Mouse (Mus musculus) testis, postnatal 14 days (tissue): ENCODE data around the gene Foxo3.

Experiments
- DNase-seq: peaks from one replicate; pipeline ENCODE4 v3.0.0; 2021; ENCODE audit warnings: low spot score

Gene Foxo3

GRCm38 (mm10) chr10:42276507-42277345 lies at the start of gene Foxo3:
Foxo3 (minus strand) TSS chr10:42276755.
- DNase-seq: peak; percentile 88

- no peak for DNase-seq
These were observed 48.8 kb upstream of the Foxo3 start for GRCm38 (mm10) chr10:42325305-42325704.

DNA sequence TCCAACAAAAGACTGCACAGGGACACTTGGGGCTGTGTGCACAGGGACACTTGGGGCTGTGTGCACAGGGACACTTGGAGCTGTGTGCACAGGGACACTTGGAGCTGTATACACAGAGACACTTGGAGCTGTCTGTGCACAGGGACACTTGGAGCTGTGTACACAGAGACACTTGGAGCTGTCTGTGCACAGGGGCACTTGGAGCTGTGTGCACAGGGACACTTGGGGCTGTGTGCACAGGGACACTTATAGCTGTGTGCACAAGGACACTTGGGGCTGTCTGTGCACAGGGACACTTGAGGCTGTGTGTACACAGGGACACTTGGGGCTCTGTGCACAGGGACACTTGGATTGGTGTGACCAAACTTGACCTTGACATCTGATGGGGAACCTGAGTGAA lies 47.4 kb upstream of the Foxo3 start:
- no peak for DNase-seq

DNA sequence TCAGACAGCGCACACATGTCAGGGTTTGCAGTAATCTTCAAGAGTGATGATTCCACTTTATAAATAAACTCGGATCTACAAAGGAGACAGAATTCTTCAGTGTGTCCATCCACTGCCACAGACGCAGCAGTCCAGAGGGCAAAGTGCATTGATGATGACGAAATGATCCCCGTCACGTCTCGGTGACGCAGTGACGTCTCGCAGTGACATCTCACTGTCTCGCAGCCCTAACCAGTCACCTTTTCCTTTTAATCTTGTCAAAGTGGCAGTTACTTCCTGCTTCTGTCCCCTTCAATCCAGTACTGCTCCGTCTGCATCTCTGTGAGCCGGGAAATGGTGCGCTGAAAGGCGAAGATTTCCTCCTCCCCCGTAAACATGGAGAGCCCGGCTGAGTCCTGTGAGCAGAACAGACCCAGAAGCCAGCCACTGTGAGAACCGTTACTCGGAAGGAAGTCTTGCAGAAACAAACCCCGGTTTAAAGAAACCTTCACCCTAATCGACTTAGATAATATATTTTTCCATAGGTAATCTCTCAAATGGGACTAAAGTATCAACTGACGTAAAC lies 36.7 kb upstream of the Foxo3 start:
- DNase-seq: no peak

- DNase-seq: peak; percentile 25
These were observed 36.0 kb upstream of the Foxo3 start for GRCm38 (mm10) chr10:42312557-42312956.

DNA sequence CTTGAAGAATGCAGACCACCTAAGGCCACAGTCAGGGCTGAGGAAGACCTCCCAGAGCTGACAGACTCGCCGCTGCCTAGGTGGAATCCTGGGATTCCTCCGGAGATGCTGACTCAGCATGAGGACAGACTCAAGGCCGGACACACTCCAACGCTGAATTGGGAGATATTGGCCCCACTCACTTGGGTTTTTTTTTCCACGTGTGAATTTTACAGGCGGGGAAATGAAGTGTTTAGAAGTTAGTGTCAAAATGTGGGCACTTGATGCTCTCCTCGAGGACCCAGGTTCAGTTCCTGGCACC lies 32.1 kb upstream of the Foxo3 start:
- DNase-seq: peak; percentile 16

DNA sequence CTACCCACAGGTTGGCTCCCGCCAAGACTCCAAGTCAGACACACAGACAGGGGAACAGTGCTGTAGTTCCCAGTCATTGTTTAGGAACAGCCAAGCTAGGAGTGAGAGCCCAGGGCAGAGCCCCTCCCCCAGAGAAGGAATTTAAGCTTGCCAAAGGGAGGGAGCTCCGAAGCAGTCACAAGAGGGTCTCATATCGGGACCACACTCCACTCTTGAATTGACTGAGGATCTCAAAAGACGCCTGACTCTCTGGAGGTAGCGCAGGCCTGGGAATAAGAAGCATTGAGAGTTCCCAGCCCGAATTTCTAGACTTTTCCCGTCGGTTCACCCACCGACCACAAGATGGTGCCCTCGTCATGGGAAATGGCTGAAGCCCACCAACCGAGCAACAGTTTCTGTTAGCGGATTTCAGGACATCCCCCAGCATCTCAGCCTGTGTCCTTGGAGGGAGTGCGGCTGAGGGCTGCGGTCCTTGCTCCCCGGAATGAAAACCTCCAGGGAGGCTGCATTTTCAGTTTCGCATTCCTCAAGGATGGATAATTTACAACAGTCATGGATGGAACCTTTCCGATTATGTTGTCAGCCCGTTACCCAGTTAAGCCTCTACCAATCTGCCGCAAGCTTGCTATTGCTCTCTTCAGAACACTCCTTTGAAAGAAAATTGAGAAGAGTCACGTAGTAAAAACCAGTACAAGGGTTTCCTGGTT lies 31.6 kb upstream of the Foxo3 start:
- DNase-seq: peak; percentile 60

DNA sequence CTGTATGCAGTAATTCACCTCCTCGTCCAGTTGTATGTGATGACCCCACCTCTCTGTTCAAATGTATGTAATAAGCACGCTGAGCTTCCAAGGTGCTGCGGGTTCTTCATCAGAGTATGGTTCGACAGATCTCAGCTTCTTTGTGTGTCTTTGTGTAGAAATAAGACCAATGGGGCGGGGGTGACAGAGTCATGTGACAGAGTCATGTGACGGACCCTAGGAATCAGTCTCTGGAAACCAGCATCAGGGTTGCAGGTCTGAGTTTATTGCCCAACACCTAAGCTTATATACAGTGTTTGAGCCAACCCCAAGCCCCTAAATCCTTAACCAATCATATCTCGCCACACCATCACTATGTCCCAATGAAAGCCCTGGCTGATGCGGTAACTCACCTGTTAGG lies 29.9 kb upstream of the Foxo3 start:
- no peak for DNase-seq

DNA sequence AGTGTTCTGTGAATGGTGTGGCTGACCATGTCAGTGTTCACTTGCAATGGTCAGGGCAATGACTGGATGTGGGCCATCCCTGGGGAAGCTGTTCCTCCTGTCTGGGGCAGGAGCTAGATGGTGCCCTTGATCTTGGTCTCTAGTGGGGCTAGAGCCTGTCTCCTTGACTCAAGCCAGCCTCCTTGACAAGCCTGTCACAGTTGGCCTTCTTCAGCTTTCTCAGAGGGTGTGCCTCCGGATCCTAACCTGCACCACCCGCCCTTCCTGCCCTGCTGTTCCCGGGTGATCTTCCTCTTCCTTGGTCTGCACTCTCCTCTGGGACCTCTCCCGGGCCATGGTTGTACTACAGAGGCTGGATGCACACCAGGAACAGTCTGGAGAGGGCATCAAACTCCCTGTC lies 24.2 kb upstream of the Foxo3 start:
- DNase-seq: no peak

GRCm38 (mm10) chr10:42299967-42300366 lies 23.4 kb upstream of the Foxo3 start:
- DNase-seq: no peak

GRCm38 (mm10) chr10:42299426-42299825 lies 22.9 kb upstream of the Foxo3 start:
- DNase-seq: no peak

DNA sequence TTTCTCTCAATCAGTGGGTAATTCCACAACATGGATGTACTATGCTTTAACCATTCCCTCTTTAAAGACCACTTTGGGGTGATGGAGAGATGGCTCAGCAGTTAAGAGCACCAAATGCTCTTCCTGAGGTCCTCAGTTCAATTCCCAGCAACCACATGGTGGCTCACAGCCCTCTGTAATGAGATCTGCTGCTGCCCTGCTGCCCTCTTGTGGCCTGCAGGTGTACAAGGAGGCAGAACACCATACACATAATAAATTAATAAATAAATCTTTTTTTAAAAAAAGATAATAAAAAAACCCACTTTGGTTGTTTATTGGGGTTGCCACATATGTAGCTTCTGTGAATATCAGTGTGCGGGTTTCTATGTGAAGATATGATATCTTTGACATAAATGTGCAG lies 21.4 kb upstream of the Foxo3 start:
- DNase-seq: no peak

- DNase-seq: no peak
These were observed 20.6 kb upstream of the Foxo3 start for GRCm38 (mm10) chr10:42297109-42297508.

DNA sequence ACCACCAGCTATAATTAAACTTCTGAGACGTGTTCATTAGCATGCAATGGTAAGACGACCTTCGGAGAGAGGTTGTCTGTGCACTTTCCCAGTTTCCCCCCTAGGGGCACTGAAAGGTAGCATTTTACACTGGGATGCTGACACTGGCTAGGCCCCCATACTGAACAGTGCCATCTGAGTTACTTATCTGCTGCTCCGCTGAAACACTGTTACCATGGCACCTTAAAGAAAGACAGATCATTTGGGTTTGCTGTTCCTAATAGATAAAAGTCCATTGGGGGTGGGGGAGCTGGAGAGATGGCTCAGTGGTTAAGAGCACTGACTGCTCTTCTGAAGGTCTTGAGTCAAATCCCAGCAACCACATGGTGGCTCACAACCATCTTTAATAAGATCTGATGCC lies 20.0 kb upstream of the Foxo3 start:
- DNase-seq: no peak

DNA sequence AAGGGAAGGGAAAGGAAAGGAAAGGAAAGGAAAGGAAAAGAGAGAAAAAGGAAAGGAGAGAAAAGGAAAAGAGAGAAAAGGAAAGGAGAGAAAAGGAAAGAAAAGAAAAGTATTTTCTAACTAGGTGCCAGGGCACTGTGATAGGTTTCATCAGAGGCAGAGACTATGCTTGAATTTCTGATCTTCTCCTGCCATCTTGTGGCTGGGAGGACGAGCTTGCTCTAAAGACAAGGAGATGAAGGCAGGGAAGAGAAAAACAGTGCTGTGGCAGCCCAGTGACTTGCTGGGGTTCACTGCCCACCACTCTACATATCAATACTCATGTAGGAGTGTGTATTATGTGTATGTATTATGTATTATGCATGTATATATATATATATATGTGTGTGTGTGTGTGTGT lies 18.5 kb upstream of the Foxo3 start:
- DNase-seq: no peak

DNA sequence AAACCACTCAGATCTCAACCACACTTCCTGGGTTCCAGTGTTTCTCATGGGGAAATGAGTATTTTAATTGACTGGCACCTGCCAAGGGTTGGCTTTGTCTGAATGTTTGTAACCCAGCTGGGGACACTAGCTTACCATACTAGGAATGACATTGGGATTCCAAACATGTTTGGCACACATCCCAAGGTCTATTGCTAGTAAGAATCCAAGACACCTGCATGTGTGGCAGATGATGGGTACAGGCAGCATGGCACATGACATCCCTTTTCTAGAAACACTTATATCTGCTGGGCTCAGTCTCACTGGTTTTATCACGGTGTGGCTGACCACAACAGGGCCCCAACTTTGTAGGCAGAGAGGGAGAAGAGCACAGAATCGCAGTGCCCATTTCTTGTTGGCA lies 17.8 kb upstream of the Foxo3 start:
- no peak for DNase-seq

- no peak for DNase-seq
These were observed 17.3 kb upstream of the Foxo3 start for GRCm38 (mm10) chr10:42293877-42294276.

- no peak for DNase-seq
These were observed 14.8 kb upstream of the Foxo3 start for GRCm38 (mm10) chr10:42291360-42291759.

DNA sequence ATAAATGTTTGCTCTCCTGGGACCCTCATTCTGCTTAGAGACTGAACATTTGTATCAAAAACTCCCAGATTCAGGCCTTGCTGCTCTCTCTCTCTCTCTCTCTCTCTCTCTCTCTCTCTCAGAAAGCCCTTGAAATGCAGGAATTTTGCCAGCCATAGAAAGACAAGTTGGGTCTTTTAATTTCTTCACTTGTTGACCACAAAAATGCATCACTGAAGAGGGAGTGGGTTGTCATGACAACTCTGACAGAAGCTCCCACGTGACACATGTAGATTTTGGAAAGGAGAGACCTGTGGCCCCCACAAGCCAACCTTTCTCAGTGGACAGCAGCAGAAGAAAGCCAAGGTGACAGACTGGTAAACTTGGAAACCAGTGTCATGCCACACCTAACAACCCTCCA lies 11.1 kb upstream of the Foxo3 start:
- no peak for DNase-seq

DNA sequence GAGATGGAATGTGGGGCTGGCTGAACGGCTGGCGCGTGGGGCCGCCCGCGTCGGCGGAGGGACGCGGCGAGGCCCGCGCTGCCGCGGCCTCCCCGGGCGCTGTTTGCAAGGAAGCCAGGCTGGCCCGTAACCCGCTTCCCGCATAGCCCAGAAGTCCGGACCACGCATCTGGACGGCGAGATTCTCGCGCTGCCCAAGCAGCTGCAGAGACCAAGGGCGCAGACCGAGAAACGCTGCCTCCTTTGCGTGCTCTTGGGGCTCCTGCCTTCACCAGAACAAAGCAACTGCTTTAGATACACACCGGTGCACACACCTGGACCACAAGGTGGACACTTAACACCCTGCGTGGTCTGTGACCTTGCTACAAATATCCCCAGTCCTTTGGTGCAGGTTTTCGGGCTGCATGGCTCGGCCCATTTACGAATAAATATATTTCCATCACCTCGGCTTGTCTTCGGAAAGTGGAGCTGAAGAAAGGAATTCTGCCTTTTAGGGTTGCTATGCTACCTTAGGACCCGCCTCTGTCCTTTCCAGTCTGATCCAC lies 1.8 kb upstream of the Foxo3 start:
- DNase-seq: no peak

DNA sequence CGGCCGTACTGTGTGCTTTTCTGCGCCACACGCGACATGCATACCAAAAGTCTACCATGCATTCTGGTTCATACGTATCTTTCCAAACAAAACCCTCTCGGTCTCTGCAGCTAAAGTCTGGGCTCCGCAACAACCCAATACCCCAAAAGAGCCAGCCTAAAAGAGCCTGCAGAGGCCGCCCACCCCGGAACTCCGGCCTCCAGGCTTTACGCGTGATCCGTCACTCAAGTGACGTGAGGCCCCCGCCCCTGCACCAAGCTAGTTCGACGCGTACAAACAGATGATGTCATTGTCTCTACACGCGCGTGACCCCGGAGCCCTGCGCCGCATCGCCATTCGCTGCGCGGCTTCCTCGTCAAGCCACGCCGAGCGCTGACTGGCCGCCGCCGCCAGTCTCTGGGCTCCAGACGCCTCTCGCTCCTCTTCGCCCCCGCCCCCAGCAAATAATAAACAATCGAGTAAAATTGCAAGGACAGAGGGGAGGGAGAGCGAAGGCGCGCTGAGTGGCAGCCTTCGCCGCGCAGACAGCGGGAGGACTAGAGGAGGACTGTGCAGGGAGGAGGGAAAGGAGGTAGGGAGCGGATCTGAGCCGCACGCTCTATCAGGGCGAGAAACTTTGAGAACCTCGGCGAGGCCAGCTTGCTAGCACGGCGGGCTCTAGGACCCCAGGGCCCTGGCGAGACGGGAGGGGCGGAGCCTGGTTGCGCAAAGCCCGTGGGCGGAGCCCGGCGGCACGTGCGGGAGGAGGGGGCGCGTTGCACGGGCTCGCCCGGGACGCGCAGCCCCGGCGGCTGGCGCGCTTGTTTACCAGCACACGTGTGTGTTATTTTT lies 1.1 kb upstream of the Foxo3 start:
- DNase-seq: peak; percentile 97

DNA sequence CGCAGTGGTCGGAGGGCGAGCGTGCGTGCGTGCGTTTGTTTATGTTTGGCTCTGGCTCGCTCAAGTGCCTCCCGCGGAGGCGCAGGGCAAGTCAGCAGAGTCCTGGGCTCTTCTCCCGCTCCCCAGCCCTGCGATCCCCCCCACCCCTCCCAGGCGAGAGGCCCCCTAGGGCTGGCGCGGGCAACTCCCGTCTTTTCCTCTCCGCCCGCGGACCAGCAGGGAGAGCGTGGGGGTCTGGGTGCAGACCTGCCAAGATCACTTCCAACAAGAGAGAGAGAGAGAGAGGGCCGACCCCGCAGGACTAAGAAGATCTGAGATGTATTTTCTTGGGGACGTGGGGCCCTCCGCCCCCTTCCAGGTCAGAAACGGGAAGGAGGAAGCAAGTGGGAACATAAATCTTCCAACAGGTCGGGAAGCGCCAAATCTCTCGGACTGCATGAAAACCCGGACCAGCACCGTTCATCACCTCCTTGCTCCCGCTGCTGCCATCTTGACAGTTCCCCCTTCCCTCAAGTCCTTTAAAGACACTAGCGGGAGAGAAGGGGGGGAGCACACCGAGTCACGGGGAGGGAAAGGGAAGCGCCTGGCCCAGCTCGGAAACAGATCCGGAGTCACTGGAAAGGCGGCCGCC lies 569 bp downstream of the Foxo3 start:
- DNase-seq: no peak
